Mouse (Mus musculus) olfactory bulb, adult 2 months (tissue): Measurements from ENCODE around the gene Gng5.

Experiments
- CTCF ChIP-seq: fragments of 200-500 bp; IDR thresholded peaks from 2 replicates; pipeline ENCODE4 v1.5.1; 2012; ENCODE audit warnings: low read depth, mild to moderate bottlenecking, low read length, moderate library complexity; ENCODE audit not compliant: insufficient read depth
- POLR2A ChIP-seq: fragments of 200-500 bp; IDR thresholded peaks from 2 replicates; pipeline ENCODE4 v1.6.1; 2012; ENCODE audit warnings: mild to moderate bottlenecking, low read depth, low read length, moderate library complexity; ENCODE audit not compliant: insufficient read depth

DNA sequence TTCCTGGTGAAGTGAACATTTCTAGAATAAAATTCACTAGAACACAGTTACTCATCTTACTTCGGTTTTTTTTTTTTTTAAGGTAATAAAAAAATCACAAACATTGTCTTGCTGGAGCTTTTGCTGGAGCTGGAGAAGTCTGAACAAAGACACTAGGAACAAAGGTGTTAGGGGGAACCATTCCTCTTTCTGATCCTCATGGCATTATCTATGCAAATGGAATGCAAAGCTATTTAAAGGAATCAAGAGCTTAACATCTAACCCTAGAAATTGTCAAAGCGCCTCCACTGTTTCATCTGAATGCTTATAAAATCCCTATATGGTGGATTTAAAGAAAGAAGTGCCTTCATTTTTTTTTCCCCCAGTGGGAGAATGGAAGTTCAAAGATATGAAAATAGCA is 28.7 kb downstream of the Gng5 start:
- no peak for TF ChIP-seq CTCF
- no peak for TF ChIP-seq POLR2A
